Mouse (Mus musculus): Measurements from ENCODE around the gene Arhgef10l. TPM values are rescaled to one million over a fixed set of nuclear protein-coding genes. Genes with fewer than 3 reads are reported as not detected.

Gene Arhgef10l
- polyA plus RNA-seq, 1 experiment: 2.2 TPM

- H3K4me1 ChIP-seq (ENCODE audit: control insufficient read depth, insufficient read depth, insufficient read length, low read length): peaks cover 2% of the 10 kb centered on the region; the same call in 1 of the 2 replicates
- H3K27ac ChIP-seq (replicated peaks; ENCODE audit: low read depth, low read length): no peak overlapping the region
Measured at GRCm38 (mm10) chr4:140680731-140681397, 15.1 kb upstream of the Arhgef10l start.

DNA sequence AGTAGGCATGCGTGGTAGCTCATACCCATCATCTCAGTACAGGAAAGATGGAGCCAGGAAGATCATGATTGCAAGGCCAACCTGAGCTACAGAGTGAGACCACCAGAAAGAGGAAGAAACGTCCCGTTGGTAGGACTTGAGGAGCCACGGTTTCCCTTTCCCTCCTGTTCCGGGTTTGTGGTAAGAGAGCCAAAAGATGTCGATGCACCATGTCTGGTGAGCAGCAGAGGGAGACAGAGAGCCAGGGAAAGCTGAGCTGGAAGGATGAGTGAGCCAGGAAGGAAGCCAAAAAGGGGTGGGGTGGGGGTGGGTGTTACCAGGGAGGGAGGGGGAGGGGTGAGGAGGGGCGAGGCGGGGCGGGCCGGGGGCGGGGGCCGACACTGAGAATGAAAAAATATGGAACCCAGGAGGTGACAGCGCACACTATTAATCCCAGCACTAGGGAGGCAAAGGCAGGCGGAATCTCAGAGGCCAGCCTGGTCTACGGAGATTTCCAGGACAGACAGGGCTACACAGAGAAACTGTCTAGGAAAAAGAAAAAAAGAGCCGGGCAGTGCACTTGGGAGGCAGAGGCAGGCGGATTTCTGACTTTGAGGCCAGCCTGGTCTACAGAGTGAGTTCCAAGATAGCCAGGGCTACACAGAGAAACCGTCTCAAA, 14.0 kb upstream of the Arhgef10l start:
- peaks cover 2% of the 10 kb centered on the region; the same call in 1 of the 2 replicates for H3K4me1 ChIP-seq (ENCODE audit: control insufficient read depth, insufficient read depth, insufficient read length, low read length)
- no peak overlapping the region for H3K4me3 ChIP-seq (ENCODE audit: insufficient read depth, low read depth, low read length)
- no peak overlapping the region for H3K27ac ChIP-seq (replicated peaks; ENCODE audit: low read depth, low read length)

More at GRCm38 (mm10) chr4:140680731-140681397, 15.1 kb upstream of the Arhgef10l start:
- H3K4me3 ChIP-seq (ENCODE audit: insufficient read depth, low read depth, low read length): no peak overlapping the region

DNA sequence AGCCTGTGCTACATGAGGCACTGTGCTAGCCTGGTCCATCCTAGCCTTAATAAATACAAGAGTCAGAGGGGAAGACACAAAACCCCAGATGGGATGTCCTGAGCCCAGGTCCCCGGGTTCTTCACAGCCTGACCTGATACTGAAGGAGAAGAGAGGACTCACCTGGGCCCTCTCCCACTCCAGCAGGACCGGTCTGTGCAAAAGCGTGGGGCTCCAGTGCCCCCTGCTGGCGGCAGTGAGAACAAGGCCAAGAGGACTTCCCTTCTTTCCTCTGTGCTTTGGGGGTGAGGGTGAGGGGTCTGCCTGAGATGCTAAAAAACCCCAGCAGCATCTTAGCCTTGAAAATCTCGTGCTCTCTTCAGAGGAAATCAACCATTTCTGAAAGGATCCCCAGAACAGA, 13.2 kb upstream of the Arhgef10l start:
- Histone ChIP-seq H3K4me1 (ENCODE audit: control insufficient read depth, insufficient read depth, insufficient read length, low read length) (peaks cover 2% of the 10 kb centered on the region; the same call in 1 of the 2 replicates), H3K27ac (replicated peaks; ENCODE audit: low read depth, low read length) (no peak overlapping the region), H3K4me3 (ENCODE audit: insufficient read depth, low read depth, low read length) (no peak overlapping the region)

GRCm38 (mm10) chr4:140674345-140674926, 8.6 kb upstream of the Arhgef10l start:
- Histone ChIP-seq H3K4me1 (ENCODE audit: control insufficient read depth, insufficient read depth, insufficient read length, low read length) (no peaks in the 10 kb centered on the region), H3K27ac (replicated peaks; ENCODE audit: low read depth, low read length) (no peak overlapping the region), H3K4me3 (ENCODE audit: insufficient read depth, low read depth, low read length) (no peak overlapping the region)

DNA sequence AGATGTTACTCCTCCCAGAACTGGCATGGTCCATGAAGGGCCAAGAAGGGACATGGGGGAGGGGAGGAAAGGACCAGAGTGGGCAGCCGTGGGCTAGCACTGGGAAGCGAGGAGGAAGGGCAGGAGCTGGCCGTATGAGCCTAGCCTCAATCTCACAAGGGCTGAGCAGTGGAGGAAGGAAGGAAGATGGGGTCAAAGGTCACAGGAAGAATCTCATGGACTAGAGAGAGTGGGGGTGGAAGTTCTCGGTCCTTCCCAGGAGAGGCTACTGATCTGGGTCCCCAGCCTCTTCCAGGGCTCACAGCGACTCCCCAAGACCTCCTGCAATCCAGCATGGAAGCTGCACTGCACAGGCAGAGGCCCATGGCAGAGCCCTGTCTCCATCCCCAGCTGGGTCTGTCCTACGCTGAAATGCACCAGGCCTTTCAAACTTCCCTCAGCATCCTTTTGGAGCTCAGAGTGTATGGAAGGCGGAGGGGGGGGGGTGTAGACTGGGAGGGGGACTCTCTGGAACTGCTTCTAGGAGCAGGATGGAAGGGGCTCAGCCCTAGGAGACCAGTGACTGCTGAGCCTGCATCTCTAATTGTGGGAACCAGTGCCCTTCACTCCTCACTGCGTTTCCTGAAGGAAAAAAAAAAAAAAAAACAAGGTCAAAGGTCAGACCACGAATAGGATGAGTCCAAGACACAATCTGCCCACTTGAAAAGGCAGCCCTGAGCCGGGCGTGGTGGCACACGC, 7.9 kb upstream of the Arhgef10l start:
- no peaks in the 10 kb centered on the region for H3K4me1 ChIP-seq (ENCODE audit: control insufficient read depth, insufficient read depth, insufficient read length, low read length)
- H3K27ac ChIP-seq (replicated peaks; ENCODE audit: low read depth, low read length): no peak overlapping the region
- H3K4me3 ChIP-seq (ENCODE audit: insufficient read depth, low read depth, low read length): no peak overlapping the region

DNA sequence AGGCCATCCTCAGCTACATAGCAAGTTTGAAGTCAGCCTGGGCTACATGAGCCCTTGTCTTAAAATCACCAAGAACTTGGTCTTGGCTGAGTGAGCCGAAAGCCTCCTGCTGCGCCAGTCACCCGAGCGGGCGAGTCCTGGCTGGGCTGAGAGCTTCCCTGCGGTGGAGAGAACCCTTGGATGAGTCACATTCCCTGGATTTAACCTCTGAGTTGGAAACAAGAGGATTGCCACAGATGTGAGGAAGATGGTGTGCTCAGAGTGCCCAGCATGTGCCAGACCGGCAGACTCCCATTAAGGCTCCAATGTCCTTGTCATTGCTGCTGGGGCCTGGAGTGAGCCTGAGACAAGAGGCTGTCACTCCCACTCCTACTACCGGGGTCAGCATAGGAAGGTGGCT, 2.0 kb upstream of the Arhgef10l start:
- Histone ChIP-seq H3K4me3 (ENCODE audit: insufficient read depth, low read depth, low read length) (no peak overlapping the region), H3K27ac (replicated peaks; ENCODE audit: low read depth, low read length) (no peak overlapping the region), H3K4me1 (ENCODE audit: control insufficient read depth, insufficient read depth, insufficient read length, low read length) (peaks cover 3% of the 10 kb centered on the region; the same call in 1 of the 2 replicates)

DNA sequence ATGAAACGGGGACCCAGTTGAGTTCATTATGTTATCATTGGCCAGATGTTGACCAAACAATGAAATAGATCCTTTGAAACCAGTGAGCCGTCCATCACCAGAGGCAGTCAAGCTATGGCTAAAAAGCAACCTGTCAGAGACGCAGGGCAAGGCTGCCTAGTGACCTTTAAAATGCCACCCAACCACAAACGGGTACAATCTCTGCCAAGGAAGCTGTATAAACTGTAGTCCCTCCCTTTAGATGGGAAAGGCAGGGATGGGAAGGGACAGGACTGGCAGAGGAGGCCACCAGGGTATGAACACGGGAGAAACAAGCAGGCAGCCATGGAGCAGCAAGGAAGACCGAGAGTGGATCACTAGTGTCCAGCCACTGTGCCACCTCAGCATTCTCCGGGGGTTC, 759 bp downstream of the Arhgef10l start:
- H3K4me1 ChIP-seq (ENCODE audit: control insufficient read depth, insufficient read depth, insufficient read length, low read length): peaks cover 8% of the 10 kb centered on the region; the same call in 1 of the 2 replicates
- no peak overlapping the region for H3K27ac ChIP-seq (replicated peaks; ENCODE audit: low read depth, low read length)
- no peak overlapping the region for H3K4me3 ChIP-seq (ENCODE audit: insufficient read depth, low read depth, low read length)

- Histone ChIP-seq H3K27ac (replicated peaks; ENCODE audit: low read depth, low read length) (no peak overlapping the region), H3K4me1 (ENCODE audit: control insufficient read depth, insufficient read depth, insufficient read length, low read length) (peaks cover 8% of the 10 kb centered on the region; the same call in 1 of the 2 replicates), H3K4me3 (ENCODE audit: insufficient read depth, low read depth, low read length) (no peak overlapping the region)
Measured at GRCm38 (mm10) chr4:140662882-140663585, 2.8 kb downstream of the Arhgef10l start.

DNA sequence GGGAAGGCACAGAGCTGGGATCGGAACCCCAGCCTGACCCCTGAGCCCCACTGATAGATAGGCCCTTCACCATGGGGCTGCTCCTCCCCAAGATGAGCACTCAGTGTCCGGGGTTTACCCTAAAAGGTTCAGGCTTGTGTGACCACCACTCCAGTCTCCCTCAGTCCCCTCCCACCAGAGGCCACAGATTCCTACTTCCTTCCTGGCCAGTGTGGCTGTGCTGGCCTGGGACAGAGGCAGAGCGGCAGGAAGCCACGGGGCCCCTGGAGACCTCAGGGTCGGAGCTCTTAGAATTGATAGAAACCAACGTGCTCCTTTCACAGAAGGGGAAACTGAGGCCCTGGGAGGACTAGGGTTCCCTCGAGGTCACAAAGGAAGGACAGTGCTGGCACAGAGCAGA, 3.4 kb downstream of the Arhgef10l start:
- Histone ChIP-seq H3K4me3 (ENCODE audit: insufficient read depth, low read depth, low read length) (no peak overlapping the region), H3K4me1 (ENCODE audit: control insufficient read depth, insufficient read depth, insufficient read length, low read length) (peaks cover 9% of the 10 kb centered on the region; the same call in 1 of the 2 replicates), H3K27ac (replicated peaks; ENCODE audit: low read depth, low read length) (no peak overlapping the region)

GRCm38 (mm10) chr4:140661406-140662022, 4.3 kb downstream of the Arhgef10l start:
- H3K27ac ChIP-seq (replicated peaks; ENCODE audit: low read depth, low read length): no peak overlapping the region
- H3K4me1 ChIP-seq (ENCODE audit: control insufficient read depth, insufficient read depth, insufficient read length, low read length): peaks cover 12% of the 10 kb centered on the region; the same call in 1 of the 2 replicates
- H3K4me3 ChIP-seq (ENCODE audit: insufficient read depth, low read depth, low read length): no peak overlapping the region

- Histone ChIP-seq H3K4me3 (ENCODE audit: insufficient read depth, low read depth, low read length) (peak overlapping the region; percentile 37; the same call in 1 of the 2 replicates), H3K27ac (replicated peaks; ENCODE audit: low read depth, low read length) (no peak overlapping the region)
Measured at GRCm38 (mm10) chr4:140657681-140658575, 7.9 kb downstream of the Arhgef10l start.

GRCm38 (mm10) chr4:140656529-140656928, 9.3 kb downstream of the Arhgef10l start:
- Histone ChIP-seq H3K27ac (replicated peaks; ENCODE audit: low read depth, low read length) (no peak overlapping the region), H3K4me3 (ENCODE audit: insufficient read depth, low read depth, low read length) (no peak overlapping the region), H3K4me1 (ENCODE audit: control insufficient read depth, insufficient read depth, insufficient read length, low read length) (0 out of 2 replicates have a peak, but pooled peaks cover 3% of the 10 kb centered on the region)

More at GRCm38 (mm10) chr4:140657681-140658575, 7.9 kb downstream of the Arhgef10l start:
- peaks cover 9% of the 10 kb centered on the region; the same call in 1 of the 2 replicates for H3K4me1 ChIP-seq (ENCODE audit: control insufficient read depth, insufficient read depth, insufficient read length, low read length)

- Histone ChIP-seq H3K4me1 (ENCODE audit: control insufficient read depth, insufficient read depth, insufficient read length, low read length) (0 out of 2 replicates have a peak, but pooled peaks cover 3% of the 10 kb centered on the region), H3K4me3 (ENCODE audit: insufficient read depth, low read depth, low read length) (no peak overlapping the region), H3K27ac (replicated peaks; ENCODE audit: low read depth, low read length) (no peak overlapping the region)
Measured at GRCm38 (mm10) chr4:140654798-140655197, 11.0 kb downstream of the Arhgef10l start.

All from brown adipose tissue, adult 24 weeks (tissue).